Mouse (Mus musculus) spleen, adult 2 months (tissue): ENCODE data around the gene Dclk2. TPM values are rescaled to one million over a fixed set of nuclear protein-coding genes. Genes with fewer than 3 reads are reported as not detected.

Experiments
- DNase-seq, 2 experiments: peaks; one replicate each; pipeline versions ENCODE4 v3.0.0 to v3.0.0-alpha.2; 2012 to 2021; ENCODE audit warnings: low spot score in 2 of 2, low read depth in 1 of 2
- H3K27ac ChIP-seq: fragments of 200-500 bp; 2 replicates; pipeline ENCODE4 v1.5.1; 2012; ENCODE audit warnings: low read length, inconsistent platforms; ENCODE audit not compliant: insufficient read depth
- H3K27me3 ChIP-seq: fragments of 200-500 bp; 2 replicates; pipeline ENCODE4 v1.6.1; 2012; ENCODE audit warnings: mild to moderate bottlenecking, moderate library complexity, low read length, inconsistent platforms; ENCODE audit not compliant: control insufficient read depth, insufficient read depth
- H3K36me3 ChIP-seq: fragments of 200-500 bp; 2 replicates; pipeline ENCODE4 v1.6.1; 2012; ENCODE audit warnings: mild to moderate bottlenecking, low read length, inconsistent platforms; ENCODE audit not compliant: control insufficient read depth, insufficient read depth
- H3K4me1 ChIP-seq: fragments of 200-500 bp; 2 replicates; pipeline ENCODE4 v1.6.1; 2011; ENCODE audit warnings: inconsistent platforms; ENCODE audit not compliant: control insufficient read depth, insufficient read depth, insufficient read length
- H3K4me3 ChIP-seq: fragments of 200-500 bp; 2 replicates; pipeline ENCODE4 v1.5.1; 2011; ENCODE audit warnings: mild to moderate bottlenecking, inconsistent platforms; ENCODE audit not compliant: insufficient read depth, insufficient read length; ENCODE audit errors: extremely low read depth
- CTCF ChIP-seq: fragments of 200-500 bp; IDR thresholded peaks from 2 replicates; pipeline ENCODE4 v1.5.1; 2011; ENCODE audit warnings: mild to moderate bottlenecking, inconsistent platforms; ENCODE audit not compliant: insufficient read depth, insufficient read length, insufficient replicate concordance; ENCODE audit errors: extremely low read depth
- POLR2A ChIP-seq: fragments of 200-500 bp; IDR thresholded peaks from 2 replicates; pipeline ENCODE4 v1.6.1; 2011; ENCODE audit warnings: low read depth, low read length, inconsistent platforms
- WGBS: fragments of 180-500 bp; shearing (Covaris S2); methylation state at CpG from one replicate; pipeline ENCODE4 v1.1.7; 2018; 5-methylcytosine and 5-hydroxymethylcytosine counted together
- polyA plus RNA-seq: library from polyadenylated mRNA; depleted of rRNA; stranded (reverse); fragments of >200 nt; gene quantifications from 2 replicates; pipeline ENCODE4 v1.2.3, GENCODE M21; 2012; rRNA removed

Gene Dclk2
- polyA plus RNA-seq, 1 experiment: 11.9 TPM

- DNase-seq: no peak
- no peaks in the 10 kb centered on the region for H3K4me1 ChIP-seq
- peaks cover 4% of the 10 kb centered on the region; the same call in 1 of the 2 replicates for H3K36me3 ChIP-seq
- TF ChIP-seq CTCF: no peak
- no peak for TF ChIP-seq POLR2A
- WGBS: 91% methylated on average over 4 of the region's 4 CpGs
- H3K27me3 ChIP-seq: no peaks in the 10 kb centered on the region
- H3K4me3 ChIP-seq: no peak overlapping the region
- H3K27ac ChIP-seq: no peak overlapping the region
Measured at GRCm38 (mm10) chr3:86745348-86745747, 175.3 kb downstream of the Dclk2 start.

GRCm38 (mm10) chr3:86739745-86740144 is 180.9 kb downstream of the Dclk2 start:
- no peak overlapping the region for H3K27ac ChIP-seq
- no peak overlapping the region for H3K4me3 ChIP-seq
- H3K36me3 ChIP-seq: peaks cover 4% of the 10 kb centered on the region; the same call in 1 of the 2 replicates
- WGBS: 97% methylated on average over 4 of the region's 4 CpGs
- H3K4me1 ChIP-seq: no peaks in the 10 kb centered on the region
- H3K27me3 ChIP-seq: no peaks in the 10 kb centered on the region
- no peak for DNase-seq
- TF ChIP-seq CTCF (no peak), POLR2A (no peak)

DNA sequence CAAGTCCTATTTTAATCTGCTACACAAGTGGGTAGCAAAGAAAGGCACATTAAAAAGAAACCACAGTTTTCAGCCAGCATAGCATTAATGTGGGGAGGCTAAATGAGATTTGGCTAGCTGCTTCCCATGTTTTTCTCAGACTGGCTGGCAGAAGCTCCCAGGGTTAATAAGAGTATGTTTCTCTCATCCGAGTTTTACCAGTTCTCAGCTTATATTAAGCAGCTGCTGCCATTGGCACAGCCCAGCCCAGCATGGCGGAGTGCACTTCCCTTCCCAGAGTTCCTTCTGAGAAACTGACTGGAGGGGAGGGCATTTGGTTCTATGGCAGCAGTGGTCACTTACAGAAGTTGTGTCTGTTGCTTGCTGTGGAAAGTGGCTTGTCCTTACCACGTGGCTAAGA is 181.8 kb downstream of the Dclk2 start:
- WGBS: 87% methylated on average over 3 of the region's 3 CpGs
- Histone ChIP-seq H3K4me1 (no peaks in the 10 kb centered on the region), H3K27ac (no peak overlapping the region), H3K36me3 (peaks cover 4% of the 10 kb centered on the region; the same call in 1 of the 2 replicates), H3K4me3 (no peak overlapping the region), H3K27me3 (no peaks in the 10 kb centered on the region)
- no peak for DNase-seq
- no peak for TF ChIP-seq CTCF
- TF ChIP-seq POLR2A: no peak

Other genes with a start within 250 kb of the Dclk2 start
- gene Cd1d1, start 78.6 kb upstream of the Dclk2 start, polyA plus RNA-seq: 35.1 and 45.6 TPM in 2 replicates